Mouse (Mus musculus) liver, embryonic 14.5 days (tissue): Measurements from ENCODE around the gene Gm10197. TPM values are rescaled to one million over a fixed set of nuclear protein-coding genes. Genes with fewer than 3 reads are reported as not detected.

Source experiments
- ATAC-seq: fragments of 200-750 bp; cut with Nextera tagmentation; 2 replicates; pipeline ENCODE4 v1.8.0; 2017; ENCODE audit warnings: moderate number of reproducible peaks, mild to moderate bottlenecking, moderate library complexity; ENCODE audit not compliant: insufficient read depth
- DNase-seq, 3 experiments: peaks; one replicate each; pipeline ENCODE4 v3.0.0-alpha.2; 2012 to 2013; ENCODE audit warnings: low read depth in 3 of 3, low spot score in 3 of 3
- H3K27ac ChIP-seq: fragments of 300-500 bp; sonication (generic); 2 replicates; pipeline ENCODE4 v1.5.1; 2014; ENCODE audit warnings: moderate library complexity, mild to moderate bottlenecking, control low read depth, inconsistent platforms
- H3K27me3 ChIP-seq: fragments of 300-500 bp; sonication (generic); 2 replicates; pipeline ENCODE4 v1.6.1; 2014; ENCODE audit warnings: mild to moderate bottlenecking, low read length, moderate library complexity; ENCODE audit not compliant: control insufficient read depth, insufficient read depth
- H3K36me3 ChIP-seq: fragments of 300-500 bp; sonication (generic); replicated peaks from 2 replicates; pipeline ENCODE4 v1.6.1; 2014; ENCODE audit warnings: low read depth; ENCODE audit not compliant: control insufficient read depth, insufficient read depth
- H3K4me1 ChIP-seq, 2 experiments: fragments of 200-500 bp in 1 of 2; fragments of 300-500 bp in 1 of 2; sonication (generic) in 1 of 2; replicated peaks; 2 replicates each; pipeline ENCODE4 v1.6.1; 2012 to 2014; ENCODE audit warnings: antibody characterized with exemption in 1 of 2, inconsistent platforms in 1 of 2, low read length in 1 of 2; ENCODE audit not compliant: control insufficient read depth in 2 of 2, insufficient read depth in 2 of 2
- H3K4me2 ChIP-seq: fragments of 300-500 bp; sonication (generic); 2 replicates; pipeline ENCODE4 v1.6.1; 2014; ENCODE audit warnings: low read depth, mild to moderate bottlenecking, control low read depth, moderate library complexity
- H3K4me3 ChIP-seq, 2 experiments: fragments of 200-500 bp in 1 of 2; fragments of 300-500 bp in 1 of 2; sonication (generic) in 1 of 2; 2 replicates each; pipeline ENCODE4 v1.5.1; 2012 to 2014; ENCODE audit warnings: low read depth in 2 of 2, low read length in 2 of 2, mild to moderate bottlenecking in 2 of 2, control low read depth in 1 of 2, inconsistent platforms in 1 of 2, moderate library complexity in 1 of 2; ENCODE audit not compliant: insufficient read depth in 1 of 2
- H3K9ac ChIP-seq: fragments of 300-500 bp; sonication (generic); replicated peaks from 2 replicates; pipeline ENCODE4 v1.6.1; 2014; ENCODE audit warnings: mild to moderate bottlenecking, control low read depth, moderate library complexity
- H3K9me3 ChIP-seq: fragments of 300-500 bp; sonication (generic); 2 replicates; pipeline ENCODE4 v1.6.1; 2016; ENCODE audit warnings: low read length, mixed read lengths; ENCODE audit not compliant: control insufficient read depth
- CTCF ChIP-seq: IDR thresholded peaks from 2 replicates; pipeline ENCODE4 v1.5.1; 2016; ENCODE audit warnings: antibody characterized with exemption, low read depth, control low read depth
- EP300 ChIP-seq: IDR thresholded peaks from 2 replicates; pipeline ENCODE4 v1.6.1; 2016; ENCODE audit warnings: antibody characterized with exemption, low read depth
- WGBS: fragments of 180-500 bp; shearing (Covaris S2); extraction: QIAGEN DNeasy Blood & Tissue Kit; methylation state at CpG from one replicate; pipeline ENCODE4 v1.1.7; 2014; ENCODE audit not compliant: insufficient replicate concordance; 5-methylcytosine and 5-hydroxymethylcytosine counted together
- polyA plus RNA-seq, 2 experiments: library from polyadenylated mRNA; depleted of rRNA in 1 of 2; stranded (reverse) in 1 of 2; unstranded in 1 of 2; fragments of >200 nt; fragmentation: Nextera tagmentation in 1 of 2; extraction: Ambion mirVana in 1 of 2; gene quantifications; 2 replicates each; pipeline versions ENCODE4 v1.2.1 to v1.2.3; 2012 to 2014

The Gm10197 gene
- polyA plus RNA-seq, 2 experiments, result not detected

DNA sequence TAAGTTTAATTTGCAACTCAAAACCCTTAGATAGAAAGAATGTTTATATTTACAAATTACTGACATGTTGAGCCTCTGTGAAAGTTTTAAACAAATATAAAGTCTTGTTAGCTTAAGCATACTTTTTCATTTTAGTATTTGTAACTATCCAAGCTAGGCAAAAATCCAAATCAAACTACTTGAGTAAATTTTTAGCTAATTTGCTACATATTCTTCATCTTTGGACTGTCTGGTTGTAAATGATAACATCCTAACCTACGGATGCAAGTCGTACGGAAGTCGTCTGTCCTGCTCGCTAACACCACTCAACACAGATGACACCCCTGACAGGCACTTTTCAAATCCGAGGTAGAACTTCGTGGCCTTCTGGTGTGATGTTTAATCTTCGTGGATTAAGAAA, 6.1 kb upstream of the Gm10197 start:
- Histone ChIP-seq H3K4me2 (no peak overlapping the region), H3K4me1 (no peaks in the 10 kb centered on the region), H3K36me3 (peaks cover 55% of the 10 kb centered on the region), H3K4me3 (no peak overlapping the region), H3K27me3 (no peaks in the 10 kb centered on the region), H3K9ac (no peak overlapping the region), H3K27ac (no peak overlapping the region), H3K9me3 (no peaks in the 10 kb centered on the region)
- 74% methylated on average over 8 of the region's 8 CpGs for WGBS
- TF ChIP-seq CTCF (no peak), EP300 (no peak)
- DNase-seq (no peak), ATAC-seq (no peak)

DNA sequence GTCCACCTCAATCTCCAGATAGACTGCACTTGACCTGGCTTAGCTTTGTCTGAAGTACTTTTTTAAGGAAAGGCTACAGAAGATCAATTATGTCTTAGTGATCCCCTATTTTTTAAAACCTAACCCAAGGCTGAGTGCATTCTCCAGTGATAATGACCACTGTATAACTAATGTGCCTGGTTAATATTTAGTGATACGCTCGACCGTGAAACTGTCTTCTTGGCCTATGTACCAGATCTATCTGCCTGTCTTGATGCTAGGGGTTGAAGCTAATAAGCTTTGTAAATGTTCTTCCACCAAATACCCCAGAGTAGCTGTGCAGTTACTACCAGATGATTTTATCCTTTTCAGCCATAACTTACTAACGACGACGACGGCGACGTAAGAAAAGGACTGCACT, 4.2 kb upstream of the Gm10197 start:
- Histone ChIP-seq H3K36me3 (peaks cover 47% of the 10 kb centered on the region), H3K9ac (no peak overlapping the region), H3K27ac (no peak overlapping the region), H3K4me1 (no peaks in the 10 kb centered on the region), H3K4me3 (no peak overlapping the region), H3K4me2 (no peak overlapping the region), H3K9me3 (no peaks in the 10 kb centered on the region), H3K27me3 (no peaks in the 10 kb centered on the region)
- DNase-seq, result no peak
- TF ChIP-seq EP300, result no peak
- no peak for TF ChIP-seq CTCF
- 91% methylated on average over 9 of the region's 9 CpGs for WGBS
- ATAC-seq, result no peak

DNA sequence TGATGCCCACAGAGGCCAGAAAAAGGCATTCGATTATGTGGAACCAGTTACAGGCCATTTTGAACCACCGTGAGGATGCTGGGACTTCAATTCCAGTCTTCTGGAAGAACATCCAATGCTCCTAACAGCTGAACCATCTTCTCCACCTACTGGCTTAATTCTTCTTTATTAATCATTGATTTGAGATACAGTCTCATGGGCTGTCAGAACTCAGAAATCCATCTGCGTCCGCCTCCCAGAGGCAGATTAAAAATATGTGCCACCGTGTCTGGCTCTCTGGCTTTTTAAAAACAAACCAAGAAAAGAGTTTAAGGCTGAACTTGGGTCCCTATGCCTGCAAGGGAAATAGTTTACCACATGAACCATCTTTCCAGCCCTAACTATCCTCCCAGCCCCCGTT, 3.7 kb upstream of the Gm10197 start:
- Histone ChIP-seq H3K4me2 (no peak overlapping the region), H3K4me1 (no peaks in the 10 kb centered on the region), H3K27ac (no peak overlapping the region), H3K9me3 (no peaks in the 10 kb centered on the region), H3K9ac (no peak overlapping the region), H3K27me3 (no peaks in the 10 kb centered on the region), H3K36me3 (peaks cover 42% of the 10 kb centered on the region), H3K4me3 (no peak overlapping the region)
- 90% methylated on average over 6 of the region's 6 CpGs for WGBS
- no peak for TF ChIP-seq EP300
- no peak for TF ChIP-seq CTCF
- DNase-seq, result no peak
- ATAC-seq, result no peak

DNA sequence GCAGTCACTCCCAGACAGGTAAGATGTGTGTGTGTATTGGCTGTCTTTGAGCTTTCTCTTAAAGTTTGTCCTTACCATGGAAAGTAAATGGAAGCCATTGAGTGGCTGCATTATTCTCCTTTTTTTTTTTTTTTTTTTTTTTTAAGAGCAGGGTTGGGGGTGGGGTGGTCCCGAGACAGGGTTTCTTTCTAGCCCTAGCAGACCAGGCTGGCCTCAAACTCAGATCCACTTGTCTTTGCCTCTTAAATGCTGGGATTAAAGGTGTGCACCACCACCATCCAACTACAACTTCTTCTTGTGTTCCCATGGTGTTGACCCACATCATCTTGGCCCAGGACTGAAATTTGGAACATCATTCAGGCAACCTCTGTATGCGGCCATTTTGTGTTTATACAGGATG, 2.0 kb upstream of the Gm10197 start:
- no peak for TF ChIP-seq EP300
- no peak for TF ChIP-seq CTCF
- no peak overlapping the region for H3K9ac ChIP-seq
- no peak overlapping the region for H3K4me3 ChIP-seq
- no peak overlapping the region for H3K27ac ChIP-seq
- no peak overlapping the region for H3K4me2 ChIP-seq
- DNase-seq, result no peak
- no peaks in the 10 kb centered on the region for H3K27me3 ChIP-seq
- ATAC-seq, result no peak
- H3K9me3 ChIP-seq, result no peaks in the 10 kb centered on the region
- H3K36me3 ChIP-seq, result peaks cover 28% of the 10 kb centered on the region
- 78% methylated on average over 2 of the region's 2 CpGs for WGBS
- 0 out of 4 replicates have a peak, but pooled peaks cover 0 to 2% of the 10 kb centered on the region in 2 experiments for H3K4me1 ChIP-seq

DNA sequence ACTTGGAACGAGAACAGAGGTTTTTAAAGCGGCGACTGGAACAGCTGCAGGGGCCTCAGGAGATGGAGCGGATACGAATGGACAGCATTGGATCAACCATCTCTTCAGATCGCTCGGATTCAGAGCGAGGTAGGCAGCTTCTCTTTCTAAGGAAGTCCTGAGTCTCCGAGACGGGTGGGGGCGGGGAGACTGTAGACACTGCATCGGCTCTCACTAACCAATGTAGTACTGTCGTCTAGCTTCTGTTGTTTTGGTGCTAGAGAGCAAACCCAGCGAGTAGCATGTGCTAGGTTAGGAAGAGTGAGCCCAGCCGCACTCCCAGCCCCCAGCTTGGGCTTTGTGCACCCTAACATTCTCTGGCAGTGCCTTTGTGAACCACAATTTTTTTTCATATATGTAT, 1.3 kb downstream of the Gm10197 start:
- ATAC-seq, result no peak
- no peaks in the 10 kb centered on the region for H3K9me3 ChIP-seq
- no peak overlapping the region for H3K4me2 ChIP-seq
- no peak overlapping the region for H3K27ac ChIP-seq
- H3K4me3 ChIP-seq, result no peak overlapping the region
- TF ChIP-seq EP300 (no peak), CTCF (no peak)
- H3K4me1 ChIP-seq, result 0 out of 4 replicates have a peak, but pooled peaks cover 0 to 2% of the 10 kb centered on the region in 2 experiments
- WGBS, result 77% methylated on average over 15 of the region's 15 CpGs
- no peak overlapping the region for H3K9ac ChIP-seq
- DNase-seq, result no peak
- no peaks in the 10 kb centered on the region for H3K27me3 ChIP-seq
- peaks cover 13% of the 10 kb centered on the region for H3K36me3 ChIP-seq
